Mouse (Mus musculus) frontal cortex, postnatal 10 days (tissue): ENCODE data around the gene Taar8c.
"Not testable (repeated sequence)": the region's sequence is repeated elsewhere in the genome, so short reads cannot be mapped to it uniquely, and the experiment has no call there.

ENCODE experiments used
- DNase-seq, 2 experiments: peaks; one replicate each; pipeline ENCODE4 v3.0.0; 2022; ENCODE audit warnings: low spot score in 2 of 2, mixed read lengths in 1 of 2

Taar8c gene

DNA sequence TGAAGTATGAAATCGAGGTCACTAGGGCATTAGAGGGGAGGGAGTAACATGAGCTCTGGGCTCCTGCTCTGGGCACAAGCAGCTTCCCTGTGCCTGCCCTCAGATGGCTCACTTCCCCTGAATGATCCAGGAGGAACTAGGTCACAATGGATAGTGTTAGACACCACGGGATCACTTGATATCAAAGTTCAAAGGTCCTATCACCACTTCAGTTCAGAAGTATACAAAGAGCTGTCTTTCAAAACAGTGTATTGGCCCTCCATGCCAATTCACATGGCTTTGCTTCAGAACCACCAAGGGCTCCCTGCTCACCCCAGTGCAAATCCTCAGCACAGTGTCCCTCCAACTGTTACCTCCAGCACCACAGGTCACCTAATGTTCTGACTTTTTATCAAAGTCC, 27.0 kb downstream of the Taar8c start:
- DNase-seq: not testable (repeated sequence)

DNA sequence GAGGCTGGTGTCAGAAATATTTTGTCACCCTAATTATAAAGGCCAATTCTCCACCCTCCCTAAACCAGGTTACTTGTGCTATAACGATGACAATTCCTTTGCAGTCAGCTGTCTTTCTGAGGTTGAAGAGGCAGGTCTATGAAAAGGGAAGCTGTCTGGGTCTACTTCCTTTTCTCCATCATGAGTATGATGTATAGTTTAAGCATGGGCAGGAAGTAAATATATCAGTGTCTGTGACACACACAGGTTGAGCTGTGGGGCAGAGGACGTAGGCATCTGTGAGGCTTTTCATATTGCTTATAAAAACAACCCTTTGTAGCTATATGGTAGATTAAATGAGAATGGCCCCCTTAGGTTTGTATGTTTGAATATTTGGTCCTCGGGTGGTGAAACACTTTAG, 42.7 kb downstream of the Taar8c start:
- no peak for DNase-seq

DNA sequence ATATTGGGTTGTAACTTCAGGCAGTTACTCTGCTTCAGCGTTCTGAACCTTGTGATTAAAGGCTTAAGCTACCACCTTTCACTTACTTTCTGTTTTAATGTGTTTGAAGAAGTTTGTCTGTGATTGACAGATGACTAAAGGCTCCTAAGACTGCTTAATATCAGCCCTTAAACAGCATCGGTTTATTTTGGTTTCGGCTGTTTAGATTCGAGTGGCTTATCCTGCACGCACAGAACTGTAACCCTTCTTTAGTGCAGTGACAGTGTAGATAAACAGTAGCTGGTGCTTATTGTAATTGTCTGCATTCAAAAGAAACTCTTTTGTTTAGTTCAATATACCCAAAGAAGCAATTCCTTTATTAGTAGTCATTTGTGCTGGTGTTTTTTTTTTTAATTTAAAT, 49.7 kb downstream of the Taar8c start:
- no peak for DNase-seq
